Mouse (Mus musculus) ES-E14 (cell line): ENCODE measurements at regions not wholly inside any gene's neighbourhood (a gene's known extent, or its start where the extent isn't known, plus 50 kb on each side); places are given as distances from the start of the nearest gene placed in this dataset.

Source experiments
- DNase-seq: peaks from one replicate; pipeline ENCODE4 v3.0.0-alpha.2; 2013; ENCODE audit warnings: low read depth, low spot score
- H3K27ac ChIP-seq: 2 replicates; pipeline ENCODE4 v1.5.1; 2012; ENCODE audit warnings: low read depth, mild to moderate bottlenecking, low read length, moderate library complexity, mixed read lengths; ENCODE audit not compliant: poor library complexity, insufficient read depth, severe bottlenecking
- H3K36me3 ChIP-seq: 2 replicates; pipeline ENCODE4 v1.6.1; 2012; ENCODE audit warnings: mild to moderate bottlenecking, low read length, moderate library complexity, mixed read lengths; ENCODE audit not compliant: control insufficient read depth, poor library complexity, insufficient read depth, severe bottlenecking
- H3K4me1 ChIP-seq, 2 experiments: fragments of 150-350 bp in 1 of 2; sonication (generic) in 1 of 2; 2 replicates each; pipeline ENCODE4 v1.6.1; 2012; ENCODE audit warnings: low read length in 2 of 2, mild to moderate bottlenecking in 1 of 2, mixed read lengths in 1 of 2; ENCODE audit not compliant: control insufficient read depth in 2 of 2, insufficient read depth in 2 of 2, poor library complexity in 1 of 2
- H3K4me3 ChIP-seq, 2 experiments: fragments of 150-350 bp in 1 of 2; sonication (generic) in 1 of 2; 2 replicates each; pipeline ENCODE4 v1.5.1; 2012; ENCODE audit warnings: low read length in 2 of 2, low read depth in 1 of 2, mild to moderate bottlenecking in 1 of 2, mixed read lengths in 1 of 2; ENCODE audit not compliant: insufficient read depth in 1 of 2, poor library complexity in 1 of 2, severe bottlenecking in 1 of 2
- H3K9ac ChIP-seq: 2 replicates; pipeline ENCODE4 v1.6.1; 2012; ENCODE audit warnings: low read depth, mild to moderate bottlenecking, low read length, mixed read lengths; ENCODE audit not compliant: poor library complexity, insufficient read depth, severe bottlenecking
- H3K9me3 ChIP-seq: fragments of 150-350 bp; sonication (generic); 2 replicates; pipeline ENCODE4 v1.6.1; 2012; ENCODE audit warnings: low read depth, mild to moderate bottlenecking, low read length; ENCODE audit not compliant: control insufficient read depth, insufficient read depth
- CHD2 ChIP-seq: IDR thresholded peaks from 2 replicates; pipeline ENCODE4 v1.6.1; 2014; ENCODE audit warnings: mild to moderate bottlenecking, low read depth, low read length, inconsistent platforms
- HCFC1 ChIP-seq: IDR thresholded peaks from 2 replicates; pipeline ENCODE4 v1.6.1; 2012; ENCODE audit warnings: low read length, inconsistent platforms, borderline replicate concordance; ENCODE audit not compliant: insufficient read depth
- MAFK ChIP-seq: IDR thresholded peaks from 2 replicates; pipeline ENCODE4 v1.6.1; 2014; ENCODE audit warnings: mild to moderate bottlenecking, low read depth, low read length, inconsistent platforms; ENCODE audit not compliant: insufficient read depth
- ZC3H11A ChIP-seq: IDR thresholded peaks from 2 replicates; pipeline ENCODE4 v1.6.1; 2012; ENCODE audit warnings: low read depth, mild to moderate bottlenecking, inconsistent platforms, low read length, borderline replicate concordance
- ZNF384 ChIP-seq: IDR thresholded peaks from 2 replicates; pipeline ENCODE4 v1.6.1; 2012; ENCODE audit warnings: low read depth, low read length, inconsistent platforms
- in situ Hi-C, 2 experiments: fragments of 600-800 bp; cut with MboI; formaldehyde crosslinking; loops; one replicate each; pipeline ENCODE4 v1.15.1; 2025; ENCODE audit warnings: low sequenced_read_pairs in 2 of 2, inconsistent platforms in 1 of 2; ENCODE audit not compliant: unreplicated experiment in 2 of 2

GRCm38 (mm10) chr7:90080083-90080772, 49.8 kb upstream of the Picalm start:
- no peak for TF ChIP-seq ZC3H11A
- no peak for TF ChIP-seq CHD2
- TF ChIP-seq HCFC1: no peak
- no peak for TF ChIP-seq ZNF384
- TF ChIP-seq MAFK: no peak
- no peak for DNase-seq
- H3K36me3 ChIP-seq: no peaks in the 10 kb centered on the region
- in situ Hi-C loops: no loop called here
- H3K4me3 ChIP-seq: no peak overlapping the region
- H3K27ac ChIP-seq: no peak overlapping the region
- no peaks in the 10 kb centered on the region for H3K9me3 ChIP-seq
- H3K9ac ChIP-seq: no peak overlapping the region
- peaks cover 0 to 4% of the 10 kb centered on the region in 2 experiments; a peak in 2 of 4 replicates for H3K4me1 ChIP-seq
